Mouse (Mus musculus): ENCODE results near the gene Smc3. TPM values are rescaled to one million over a fixed set of nuclear protein-coding genes. Genes with fewer than 3 reads are reported as not detected.
"Not testable (repeated sequence)": the region's sequence is repeated elsewhere in the genome, so short reads cannot be mapped to it uniquely, and the experiment has no call there.

Smc3 gene
- polyA plus RNA-seq, 2 experiments = 42.4 to 60.8 TPM

DNA sequence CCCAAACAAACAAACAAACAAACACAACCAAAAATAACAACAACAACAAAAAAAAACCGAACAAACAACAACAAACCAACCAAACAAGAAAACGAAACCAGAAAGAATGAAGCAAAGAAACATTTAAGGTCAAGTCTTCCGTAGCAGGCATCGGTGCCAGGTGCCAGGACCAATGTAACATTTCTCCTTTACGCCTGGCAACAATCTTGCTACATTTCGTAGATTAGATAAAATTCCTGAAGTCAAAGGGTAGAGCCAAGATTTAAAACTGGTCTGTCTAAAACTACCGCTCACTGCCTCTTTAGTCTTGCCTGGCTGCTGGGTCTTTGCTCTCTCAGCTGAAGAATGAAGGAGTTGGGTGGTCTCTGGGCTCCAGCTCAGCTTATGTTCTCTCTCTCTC lies 24.1 kb upstream of the Smc3 start:
- Histone ChIP-seq H3K27me3 (ENCODE audit: control insufficient read depth, insufficient read depth, low read length) (no peaks in the 10 kb centered on the region), H3K4me3 (replicated peaks; ENCODE audit: low read length) (no peak overlapping the region), H3K36me3 (ENCODE audit: control insufficient read depth, insufficient read depth, low read length) (no peaks in the 10 kb centered on the region), H3K4me2 (replicated peaks; ENCODE audit: low read depth, low read length, severe bottlenecking) (no peak overlapping the region), H3K9ac (ENCODE audit: low read depth, low read length, severe bottlenecking) (no peak overlapping the region), H3K9me3 (ENCODE audit: control insufficient read depth, low read length) (no peaks in the 10 kb centered on the region), H3K27ac (replicated peaks; ENCODE audit: low read depth, low read length) (no peak overlapping the region), H3K4me1 (ENCODE audit: control insufficient read depth, insufficient read depth, low read length) (no peaks in the 10 kb centered on the region)
- DNase-seq (ENCODE audit: low spot score) (no peak), ATAC-seq (ENCODE audit: low FRiP score, low read depth) (no peak)
- no peak for TF ChIP-seq POLR2A (IDR thresholded peaks at IDR 0.05; ENCODE audit: borderline replicate concordance, extremely low read depth, insufficient read depth, insufficient read length)
- WGBS = 82% methylated on average over 7 of the region's 7 CpGs

- H3K36me3 ChIP-seq (ENCODE audit: control insufficient read depth, insufficient read depth, low read length) = no peaks in the 10 kb centered on the region
- no peak for TF ChIP-seq POLR2A (IDR thresholded peaks at IDR 0.05; ENCODE audit: borderline replicate concordance, extremely low read depth, insufficient read depth, insufficient read length)
- H3K4me1 ChIP-seq (ENCODE audit: control insufficient read depth, insufficient read depth, low read length) = no peaks in the 10 kb centered on the region
- no peak overlapping the region for H3K4me2 ChIP-seq (replicated peaks; ENCODE audit: low read depth, low read length, severe bottlenecking)
- 54% methylated on average over 11 of the region's 11 CpGs for WGBS
- no peak for DNase-seq (ENCODE audit: low spot score)
- no peaks in the 10 kb centered on the region for H3K9me3 ChIP-seq (ENCODE audit: control insufficient read depth, low read length)
- no peak overlapping the region for H3K9ac ChIP-seq (ENCODE audit: low read depth, low read length, severe bottlenecking)
- no peak overlapping the region for H3K27ac ChIP-seq (replicated peaks; ENCODE audit: low read depth, low read length)
- ATAC-seq (ENCODE audit: low FRiP score, low read depth) = no peak
- H3K27me3 ChIP-seq (ENCODE audit: control insufficient read depth, insufficient read depth, low read length) = no peaks in the 10 kb centered on the region
- H3K4me3 ChIP-seq (replicated peaks; ENCODE audit: low read length) = no peak overlapping the region
These were observed 23.0 kb upstream of the Smc3 start for GRCm38 (mm10) chr19:53577025-53577800.

GRCm38 (mm10) chr19:53578597-53579252 lies 21.5 kb upstream of the Smc3 start:
- TF ChIP-seq POLR2A (IDR thresholded peaks at IDR 0.05; ENCODE audit: borderline replicate concordance, extremely low read depth, insufficient read depth, insufficient read length) = no peak
- H3K4me3 ChIP-seq (replicated peaks; ENCODE audit: low read length) = no peak overlapping the region
- peak; percentile 68 for DNase-seq (ENCODE audit: low spot score)
- no peak overlapping the region for H3K4me2 ChIP-seq (replicated peaks; ENCODE audit: low read depth, low read length, severe bottlenecking)
- H3K9ac ChIP-seq (ENCODE audit: low read depth, low read length, severe bottlenecking) = no peak overlapping the region
- 12% methylated on average over 8 of the region's 8 CpGs for WGBS
- no peak overlapping the region for H3K27ac ChIP-seq (replicated peaks; ENCODE audit: low read depth, low read length)
- H3K27me3 ChIP-seq (ENCODE audit: control insufficient read depth, insufficient read depth, low read length) = no peaks in the 10 kb centered on the region
- no peaks in the 10 kb centered on the region for H3K36me3 ChIP-seq (ENCODE audit: control insufficient read depth, insufficient read depth, low read length)
- H3K9me3 ChIP-seq (ENCODE audit: control insufficient read depth, low read length) = no peaks in the 10 kb centered on the region
- peak; percentile 55; the same call in 1 of the 2 replicates for ATAC-seq (ENCODE audit: low FRiP score, low read depth)
- no peaks in the 10 kb centered on the region for H3K4me1 ChIP-seq (ENCODE audit: control insufficient read depth, insufficient read depth, low read length)

- H3K27me3 ChIP-seq (ENCODE audit: control insufficient read depth, insufficient read depth, low read length); H3K4me3 ChIP-seq (replicated peaks; ENCODE audit: low read length); H3K27ac ChIP-seq (replicated peaks; ENCODE audit: low read depth, low read length); H3K4me1 ChIP-seq (ENCODE audit: control insufficient read depth, insufficient read depth, low read length); H3K4me2 ChIP-seq (replicated peaks; ENCODE audit: low read depth, low read length, severe bottlenecking); H3K36me3 ChIP-seq (ENCODE audit: control insufficient read depth, insufficient read depth, low read length); ATAC-seq (ENCODE audit: low FRiP score, low read depth); DNase-seq (ENCODE audit: low spot score); H3K9ac ChIP-seq (ENCODE audit: low read depth, low read length, severe bottlenecking): not testable (repeated sequence)
- peaks cover 10% of the 10 kb centered on the region for H3K9me3 ChIP-seq (ENCODE audit: control insufficient read depth, low read length)
- WGBS = 85% methylated on average over 8 of the region's 8 CpGs
These were observed 19.9 kb upstream of the Smc3 start for GRCm38 (mm10) chr19:53580271-53580670.

GRCm38 (mm10) chr19:53587686-53588085 lies 12.5 kb upstream of the Smc3 start:
- H3K27me3 ChIP-seq (ENCODE audit: control insufficient read depth, insufficient read depth, low read length); H3K27ac ChIP-seq (replicated peaks; ENCODE audit: low read depth, low read length); DNase-seq (ENCODE audit: low spot score); H3K36me3 ChIP-seq (ENCODE audit: control insufficient read depth, insufficient read depth, low read length); H3K4me2 ChIP-seq (replicated peaks; ENCODE audit: low read depth, low read length, severe bottlenecking); ATAC-seq (ENCODE audit: low FRiP score, low read depth); H3K9ac ChIP-seq (ENCODE audit: low read depth, low read length, severe bottlenecking); H3K4me1 ChIP-seq (ENCODE audit: control insufficient read depth, insufficient read depth, low read length); H3K4me3 ChIP-seq (replicated peaks; ENCODE audit: low read length): not testable (repeated sequence)
- 86% methylated on average over 3 of the region's 3 CpGs for WGBS
- peaks cover 13% of the 10 kb centered on the region for H3K9me3 ChIP-seq (ENCODE audit: control insufficient read depth, low read length)

DNA sequence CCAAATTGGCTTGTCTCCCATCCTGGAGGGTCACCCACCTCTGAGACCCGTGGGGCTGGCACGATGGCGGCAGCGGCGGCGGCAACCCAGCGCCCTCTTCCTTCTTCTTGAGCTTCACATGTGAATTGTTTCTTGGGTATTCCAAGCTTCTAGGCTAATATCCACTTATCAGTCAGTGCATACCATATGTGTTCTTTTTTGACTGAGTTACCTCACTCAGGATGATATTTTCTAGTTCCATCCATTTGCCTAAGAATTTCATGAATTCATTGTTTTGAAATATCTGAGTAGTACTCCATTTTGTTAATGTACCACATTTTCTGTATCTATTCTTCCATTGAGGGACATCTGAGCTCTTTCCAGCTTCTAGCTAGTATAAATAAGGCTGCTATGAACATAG lies 11.2 kb upstream of the Smc3 start, which contains the start of gene Nutf2-ps1:
TSS of gene Nutf2-ps1 (minus strand) at position 101 of the 400 bp plus-strand sequence.
- not testable (repeated sequence) for H3K9ac ChIP-seq (ENCODE audit: low read depth, low read length, severe bottlenecking); H3K27me3 ChIP-seq (ENCODE audit: control insufficient read depth, insufficient read depth, low read length); H3K4me2 ChIP-seq (replicated peaks; ENCODE audit: low read depth, low read length, severe bottlenecking); H3K4me3 ChIP-seq (replicated peaks; ENCODE audit: low read length); H3K27ac ChIP-seq (replicated peaks; ENCODE audit: low read depth, low read length); H3K4me1 ChIP-seq (ENCODE audit: control insufficient read depth, insufficient read depth, low read length); ATAC-seq (ENCODE audit: low FRiP score, low read depth); DNase-seq (ENCODE audit: low spot score); H3K36me3 ChIP-seq (ENCODE audit: control insufficient read depth, insufficient read depth, low read length)
- H3K9me3 ChIP-seq (ENCODE audit: control insufficient read depth, low read length) = peaks cover 13% of the 10 kb centered on the region
- WGBS = over 99% methylated on average over 7 of the region's 7 CpGs

Measured in limb, embryonic 14.5 days (tissue).